Mouse (Mus musculus): ENCODE results near the gene Syt11. TPM values are rescaled to one million over a fixed set of nuclear protein-coding genes. Genes with fewer than 3 reads are reported as not detected.
A peak's percentile ranks its signal among the peaks of the same experiment; 100 is the strongest.
"Not testable (repeated sequence)": the region's sequence is repeated elsewhere in the genome, so short reads cannot be mapped to it uniquely, and the experiment has no call there.

The Syt11 gene
- total RNA-seq, 2 experiments from 2014 or later, result 498 to 620 TPM

DNA sequence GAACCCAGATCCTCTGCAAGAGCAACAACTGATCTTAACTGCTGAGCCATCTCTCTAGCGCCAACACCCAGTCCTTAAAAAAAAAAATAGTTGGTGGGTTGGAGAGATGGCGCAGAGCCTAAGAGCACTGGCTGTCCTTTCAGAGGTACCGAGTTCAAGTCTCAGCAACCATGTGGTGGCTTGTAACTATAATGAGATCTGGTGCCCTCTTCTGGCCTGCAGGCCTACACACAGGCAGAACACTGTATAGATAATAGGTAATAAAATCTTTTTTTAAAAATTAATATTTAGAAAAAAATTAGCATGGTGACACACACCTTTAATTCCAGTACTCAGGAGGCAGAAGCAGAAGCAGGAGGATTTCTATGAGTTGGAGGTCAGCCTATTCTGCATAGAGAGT lies 34.8 kb downstream of the Syt11 start:
- intact Hi-C loops (cut with DNase I), result no loop called here
- no peak for DNase-seq (ENCODE audit: low spot score in 2 of 2)

DNA sequence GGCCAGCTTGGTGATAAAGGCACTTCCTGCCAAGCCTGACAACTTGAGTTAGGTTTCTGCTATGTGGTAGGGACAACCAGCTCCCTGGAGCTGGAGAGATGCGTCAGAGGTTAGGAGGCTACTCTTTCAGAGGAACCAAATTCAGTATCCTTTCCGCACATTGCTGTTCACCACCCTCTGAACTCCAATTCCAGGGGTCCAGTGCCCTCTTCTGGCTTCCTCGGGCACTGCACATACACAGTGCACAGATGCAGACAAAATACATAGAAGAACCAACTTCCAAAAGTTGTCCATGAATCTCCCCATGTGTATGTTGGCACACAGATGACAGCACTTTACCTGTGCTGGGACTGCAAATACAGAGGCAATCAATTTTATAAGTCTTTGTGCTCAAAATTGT lies 36.3 kb downstream of the Syt11 start:
- intact Hi-C loops (cut with DNase I), result loop anchor here (5.0 kb wide), 1 partner anchor 146 kb away; no protein-coding TSS in a partner anchor
- no peak for DNase-seq (ENCODE audit: low spot score in 2 of 2)

DNA sequence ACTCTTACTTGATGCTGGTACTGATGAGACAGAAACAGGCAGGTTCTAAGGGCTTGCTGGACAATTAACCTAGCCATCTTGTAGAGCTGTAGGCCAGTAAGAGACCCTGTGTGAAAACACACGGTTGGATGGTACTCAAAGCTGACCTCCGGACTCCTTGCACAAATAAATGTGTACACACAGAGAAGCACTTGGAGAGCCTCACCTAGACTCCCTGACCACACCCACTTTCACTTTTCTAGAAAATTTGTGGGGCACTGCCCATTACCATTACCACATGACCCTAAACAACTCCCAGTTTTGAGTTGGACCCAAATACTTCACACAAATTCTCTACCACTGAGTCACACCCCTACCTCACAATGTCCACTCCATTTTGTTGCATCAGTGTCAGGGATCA lies 38.4 kb downstream of the Syt11 start:
- intact Hi-C loops (cut with DNase I), result loop anchor here (5.0 kb wide), 1 partner anchor 144 kb away; no protein-coding TSS in a partner anchor

DNA sequence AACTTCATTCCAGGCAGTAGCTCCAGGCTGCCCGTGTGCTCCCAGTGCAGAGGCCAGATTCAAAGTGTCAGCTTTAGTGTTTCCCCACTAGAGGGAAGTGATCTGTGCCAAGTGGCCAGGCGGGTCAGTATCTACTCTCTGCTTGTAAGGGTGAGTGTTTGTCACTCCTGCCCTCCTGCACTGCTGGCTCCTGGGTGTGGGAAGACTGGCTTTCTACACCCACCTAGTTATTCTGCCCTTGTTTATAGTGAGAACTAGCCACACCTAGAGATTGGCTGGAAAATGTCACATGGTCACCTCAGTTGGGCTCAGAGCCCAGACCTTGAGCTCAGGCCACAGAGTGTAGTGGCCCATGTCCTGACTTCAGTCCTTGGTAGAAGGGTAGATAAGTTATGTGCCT lies 55.9 kb downstream of the Syt11 start:
- intact Hi-C loops (cut with DNase I), result no loop called here
- DNase-seq (ENCODE audit: low spot score in 2 of 2), result no peak

More for the DNA sequence above, 38.4 kb downstream of the Syt11 start:
- DNase-seq (ENCODE audit: low spot score in 2 of 2), result no peak

DNA sequence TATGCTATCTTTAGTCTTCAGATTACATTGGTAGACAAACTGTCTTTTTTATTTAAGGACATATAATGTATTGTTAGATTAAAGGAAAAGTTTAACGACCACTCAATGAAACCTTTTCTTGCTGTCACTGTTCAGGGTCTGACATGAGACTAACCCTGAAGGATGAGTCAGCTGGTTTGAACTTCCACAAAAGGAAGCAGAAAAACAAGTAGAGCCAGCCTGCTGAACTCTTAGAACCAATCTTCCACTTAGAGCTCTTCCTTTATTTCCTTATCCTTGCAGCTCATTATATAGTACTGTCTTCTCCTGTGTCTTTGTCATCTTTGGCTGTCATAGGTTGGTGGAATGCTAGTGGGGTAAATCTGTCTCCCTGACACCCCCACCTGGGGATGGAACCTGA lies 57.1 kb downstream of the Syt11 start:
- DNase-seq (ENCODE audit: low spot score in 2 of 2), result no peak
- intact Hi-C loops (cut with DNase I), result no loop called here

GRCm38 (mm10) chr3:88717198-88717798 lies 57.7 kb downstream of the Syt11 start:
- intact Hi-C loops (cut with DNase I), result no loop called here
- DNase-seq (ENCODE audit: low spot score in 2 of 2), result peak in 1 of 2 experiments; percentile 40

DNA sequence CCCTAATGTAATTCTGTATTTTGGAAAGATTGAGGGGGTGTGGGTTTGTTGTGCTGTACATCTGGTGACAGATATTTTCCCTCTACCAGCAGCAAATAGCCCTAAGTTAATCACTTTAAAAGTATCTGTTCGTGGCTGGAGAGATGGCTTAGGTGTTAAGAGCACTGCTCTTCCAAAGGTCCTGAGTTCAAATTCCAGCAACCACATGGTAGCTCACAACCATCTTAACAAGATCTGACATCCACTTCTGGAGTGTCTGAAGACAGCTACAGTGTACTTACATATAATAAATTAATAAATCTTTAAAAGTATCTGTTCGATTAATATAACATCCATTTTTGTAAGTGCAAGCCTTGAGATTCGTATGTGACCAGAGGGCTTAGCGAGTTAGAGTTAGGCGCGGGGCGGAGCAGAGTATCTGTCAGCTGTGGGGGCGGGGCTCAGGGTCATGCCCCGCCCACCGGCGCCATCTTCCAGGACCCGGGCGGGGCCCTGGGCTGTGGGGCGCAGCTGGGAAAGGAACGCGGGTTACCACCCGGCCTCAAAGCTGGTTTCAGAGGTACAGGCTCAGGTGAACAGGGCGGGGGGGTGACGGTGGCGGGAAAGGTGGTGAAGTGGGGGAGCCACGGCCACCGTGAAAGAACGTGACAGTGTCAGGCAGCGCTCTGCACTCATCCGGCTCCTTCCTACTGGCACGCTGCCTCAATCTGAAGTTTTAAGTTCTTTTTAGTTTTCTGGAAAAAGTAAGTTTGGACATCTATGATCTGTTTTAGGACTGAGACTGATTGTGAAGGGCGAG lies 58.4 kb downstream of the Syt11 start, which contains the start of gene Rit1:
Gene Rit1 (plus strand): TSS at position 440 of the 799 bp plus-strand sequence.
- intact Hi-C loops (cut with DNase I), result no loop called here

GRCm38 (mm10) chr3:88715716-88716115 lies 59.2 kb downstream of the Syt11 start:
- DNase-seq (ENCODE audit: low spot score in 2 of 2); intact Hi-C loops (cut with DNase I): not testable (repeated sequence)

More for the DNA sequence above, 58.4 kb downstream of the Syt11 start, which contains the start of gene Rit1:
- DNase-seq (ENCODE audit: low spot score in 2 of 2), result peak; percentile 72 to 76

GRCm38 (mm10) chr3:88714725-88715124 lies 60.2 kb downstream of the Syt11 start:
- intact Hi-C loops (cut with DNase I), result no loop called here
- no peak for DNase-seq (ENCODE audit: low spot score in 2 of 2)

DNA sequence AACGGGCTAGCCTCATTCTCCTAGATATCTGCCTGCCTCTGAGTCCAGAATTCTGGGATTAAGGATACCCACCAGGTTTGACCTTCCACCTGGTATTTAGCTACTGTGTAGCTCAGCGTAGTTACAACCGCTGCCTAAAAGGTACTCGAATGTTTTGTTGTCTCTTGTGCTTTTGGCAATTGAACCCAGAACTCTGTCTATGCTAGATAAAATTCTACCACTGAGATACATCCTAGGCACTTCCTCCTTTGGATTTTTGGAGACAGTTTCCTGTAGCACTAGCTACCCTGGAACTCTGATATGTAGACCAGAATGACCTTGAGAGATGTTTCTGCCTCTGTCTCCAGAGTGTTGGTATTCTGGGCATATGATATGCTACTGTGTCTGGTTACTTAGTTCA lies 61.3 kb downstream of the Syt11 start:
- intact Hi-C loops (cut with DNase I), result no loop called here
- no peak for DNase-seq (ENCODE audit: low spot score in 2 of 2)

DNA sequence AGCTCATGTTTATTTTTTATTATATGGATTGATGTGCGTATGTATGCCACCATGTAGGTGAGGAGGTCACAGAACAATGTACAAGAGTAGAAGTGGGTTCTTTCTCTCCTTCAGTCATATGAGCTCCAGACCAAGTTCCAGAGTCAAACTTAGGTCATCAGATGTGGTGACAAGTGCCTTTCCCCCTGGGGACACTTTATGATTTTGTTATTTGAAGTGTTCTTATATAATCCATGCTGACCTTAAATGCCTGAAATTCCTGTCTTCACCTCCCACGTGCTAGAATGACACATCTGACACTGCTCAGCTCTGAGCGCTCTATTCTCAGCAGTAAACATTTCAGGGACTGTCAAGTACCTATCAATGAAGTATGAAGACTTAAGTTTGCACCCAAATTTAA lies 73.7 kb downstream of the Syt11 start:
- intact Hi-C loops (cut with DNase I), result no loop called here
- no peak for DNase-seq (ENCODE audit: low spot score in 2 of 2)

- DNase-seq (ENCODE audit: low spot score in 2 of 2), result no peak
- intact Hi-C loops (cut with DNase I), result no loop called here
These were observed 74.7 kb downstream of the Syt11 start for GRCm38 (mm10) chr3:88700247-88700646.

DNA sequence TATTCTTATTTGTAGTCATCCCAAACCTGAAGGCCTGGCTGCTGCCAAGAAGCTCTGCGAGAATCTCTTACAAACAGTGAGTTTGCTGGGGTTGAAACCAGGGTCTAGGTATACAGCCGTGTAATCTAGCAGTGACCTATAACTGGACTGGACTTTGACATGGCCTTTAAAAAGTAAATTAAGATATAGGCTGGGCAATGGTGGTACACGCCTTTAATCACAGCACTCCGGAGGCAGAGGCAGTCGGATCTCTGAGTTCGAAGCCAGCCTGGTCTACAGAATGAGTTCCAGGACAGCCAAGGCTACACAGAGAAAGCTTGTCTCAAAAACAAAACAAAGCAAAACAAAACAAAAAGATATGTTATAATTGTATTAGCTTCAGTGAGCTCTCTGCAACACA lies 76.1 kb downstream of the Syt11 start:
- intact Hi-C loops (cut with DNase I), result no loop called here
- no peak for DNase-seq (ENCODE audit: low spot score in 2 of 2)

GRCm38 (mm10) chr3:88698051-88698450 lies 76.9 kb downstream of the Syt11 start:
- no peak for DNase-seq (ENCODE audit: low spot score in 2 of 2)
- intact Hi-C loops (cut with DNase I), result no loop called here

- no peak for DNase-seq (ENCODE audit: low spot score in 2 of 2)
- intact Hi-C loops (cut with DNase I), result no loop called here
These were observed 79.4 kb downstream of the Syt11 start for GRCm38 (mm10) chr3:88695545-88695944.

Other genes starting within 250 kb of the Syt11 start
- 1 to 10 TPM; 2.6 to 2.9 TPM for gene Mex3a, start 242.8 kb downstream of the Syt11 start, total RNA-seq (2021)
- gene Rab25, start 226.9 kb downstream of the Syt11 start, total RNA-seq (2021), result not detected
- gene Lamtor2, start 222.1 kb downstream of the Syt11 start, total RNA-seq (2021), result 100 to 1,000 TPM; 103 to 106 TPM
- 100 to 1,000 TPM; 129 to 137 TPM for gene Ubqln4, start 221.4 kb downstream of the Syt11 start, total RNA-seq (2021)
- 10 to 100 TPM; 90.4 to 94.5 TPM for gene Ssr2, start 199.3 kb downstream of the Syt11 start, total RNA-seq (2021)
- 100 to 1,000 TPM; 250 to 281 TPM for gene Arhgef2, start 169.2 kb downstream of the Syt11 start, total RNA-seq (2021)
- gene Rxfp4, start 122.0 kb downstream of the Syt11 start, total RNA-seq (2021), result not detected
- gene Khdc4, start 89.4 kb downstream of the Syt11 start, total RNA-seq (2021), result 10 to 100 TPM; 42.4 to 63.2 TPM
- 10 to 100 TPM; 47.9 to 51.3 TPM for gene Rit1, start 58.3 kb downstream of the Syt11 start, total RNA-seq (2021)
- 10 to 100 TPM; 42.4 to 47.2 TPM for gene Gon4l, start 60.1 kb upstream of the Syt11 start, total RNA-seq (2021)
- gene Msto1, start 138.8 kb upstream of the Syt11 start, total RNA-seq (2021), result 10 to 100 TPM; 19.8 to 23.0 TPM
- gene Ash1l, start 175.5 kb upstream of the Syt11 start, total RNA-seq (2021), result 10 to 100 TPM; 81.3 to 95.4 TPM
- 100 to 1,000 TPM in 1 of 2 experiments, 10 to 100 TPM in 1; 97.8 to 107 TPM for gene Dap3, start 176.0 kb upstream of the Syt11 start, total RNA-seq (2021)